Mouse (Mus musculus) cerebellum, adult 11-12 months (tissue): Measurements from ENCODE around the gene Rai14.

Experiments used
- DNase-seq: peaks from one replicate; pipeline ENCODE4 v3.0.0; 2022

The Rai14 gene

DNA sequence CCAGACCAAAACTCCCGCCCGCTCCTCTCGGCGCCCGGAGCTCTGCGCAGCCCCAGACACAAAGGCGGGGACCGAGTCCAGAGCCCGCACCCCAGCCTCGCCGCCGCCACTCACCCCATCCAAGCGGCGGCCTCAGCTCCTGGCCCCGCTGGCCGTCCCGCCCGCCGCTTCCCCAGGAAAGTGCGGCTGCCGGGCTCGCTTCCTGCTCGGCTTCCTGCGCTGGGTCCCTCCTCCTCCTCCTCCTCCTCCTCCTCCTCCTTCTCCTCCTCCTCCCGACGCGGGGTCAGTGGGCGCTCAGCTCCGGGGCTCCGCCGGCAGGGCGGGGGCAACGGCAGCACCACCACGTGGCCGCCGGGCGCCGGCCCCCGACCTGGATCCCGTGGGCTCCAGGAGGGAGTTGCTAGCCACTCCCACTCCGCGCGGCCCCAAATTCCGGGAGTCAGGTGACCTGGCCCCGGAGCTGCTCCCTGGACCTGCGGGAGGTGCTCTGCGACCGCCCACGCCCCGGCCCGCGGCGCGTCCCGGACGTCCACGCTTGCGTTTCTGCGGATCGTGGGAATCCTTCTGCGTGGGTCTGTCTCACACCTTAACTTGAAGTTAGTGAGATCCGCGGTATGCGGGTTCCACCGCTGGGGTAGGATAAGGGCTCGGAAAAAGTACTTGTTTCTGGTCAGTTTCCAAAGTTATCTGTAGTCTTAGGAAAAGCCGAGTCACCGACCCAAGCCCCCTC is at the start of gene Rai14:
Rai14 (minus strand) TSS at position 216 of the 730 bp plus-strand sequence.
- DNase-seq = peak; percentile 18

DNA sequence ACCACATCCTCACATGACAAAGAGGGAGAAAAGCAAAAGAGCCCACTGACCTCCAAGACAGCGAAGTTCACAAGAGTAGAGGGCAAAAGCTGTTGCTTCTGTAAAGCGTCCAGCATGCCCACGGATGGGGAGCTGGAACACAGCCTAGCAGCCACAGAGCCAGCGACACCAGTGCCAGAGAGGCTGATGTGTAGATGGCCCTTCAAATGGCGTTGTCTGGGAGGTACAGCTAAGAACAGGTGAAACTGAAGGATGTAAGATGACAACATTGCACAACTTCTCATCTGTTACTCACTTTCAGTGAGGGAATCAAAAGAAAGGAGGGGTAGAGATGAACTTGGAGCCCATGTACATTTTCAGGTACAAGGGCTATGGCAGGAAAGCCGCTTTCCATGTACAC is 47.0 kb upstream of the Rai14 start:
- no peak for DNase-seq

DNA sequence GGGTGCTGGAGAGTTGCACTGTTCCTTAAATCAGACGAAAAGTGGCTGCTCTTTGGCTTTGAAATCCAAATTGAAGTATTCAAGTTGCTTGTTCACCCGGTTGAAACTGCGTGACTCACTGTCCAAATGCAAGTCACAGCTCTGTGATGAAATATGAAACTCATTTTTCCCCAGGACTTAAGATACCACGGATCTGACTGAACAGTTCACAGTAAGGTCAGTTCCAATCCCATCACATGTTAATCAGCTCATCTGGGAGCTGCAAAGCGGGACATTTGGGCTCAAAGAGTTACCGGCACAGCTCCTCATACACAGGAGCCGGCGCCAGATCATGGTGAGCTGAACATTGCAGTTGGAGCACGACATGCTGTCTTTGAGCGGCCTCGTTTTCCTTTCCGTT is 45.6 kb upstream of the Rai14 start:
- no peak for DNase-seq

DNA sequence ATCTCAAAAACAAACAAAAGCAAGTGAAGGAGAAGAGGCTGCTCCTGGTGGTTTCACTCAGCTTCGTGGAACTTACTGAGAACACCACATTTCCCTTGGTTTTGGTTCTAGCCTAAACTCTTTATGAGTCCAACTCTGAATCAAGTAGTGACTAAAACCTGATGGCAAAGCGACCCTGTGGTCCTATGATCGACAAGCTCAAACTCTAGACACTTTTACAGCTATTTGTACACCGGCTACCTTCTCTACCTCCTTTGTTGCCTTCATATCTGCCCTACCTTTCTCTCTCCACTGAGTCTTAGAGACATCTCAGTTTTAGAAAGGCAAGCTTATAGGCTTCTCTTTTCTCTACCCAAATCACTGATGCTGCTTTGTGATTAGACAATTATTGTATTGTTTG is 45.0 kb upstream of the Rai14 start:
- no peak for DNase-seq

DNA sequence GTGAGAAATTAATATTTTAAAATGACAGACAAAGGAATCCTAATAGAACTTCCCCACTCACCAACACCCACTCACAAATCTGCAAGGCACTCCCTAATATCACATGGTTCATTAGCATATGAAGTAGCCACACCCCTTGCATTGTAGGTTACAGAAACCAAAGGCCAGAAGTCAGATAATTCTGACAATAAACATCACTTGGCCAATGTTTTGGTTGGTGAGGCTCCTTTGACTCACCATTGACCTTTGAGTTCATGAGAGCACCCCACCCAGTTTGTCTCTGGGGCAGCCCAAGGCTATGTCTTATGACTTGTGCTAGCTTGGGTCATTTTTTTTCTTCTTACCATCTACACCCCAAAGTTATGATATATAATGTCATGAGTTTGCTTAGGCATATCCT is 44.4 kb upstream of the Rai14 start:
- DNase-seq = no peak

DNA sequence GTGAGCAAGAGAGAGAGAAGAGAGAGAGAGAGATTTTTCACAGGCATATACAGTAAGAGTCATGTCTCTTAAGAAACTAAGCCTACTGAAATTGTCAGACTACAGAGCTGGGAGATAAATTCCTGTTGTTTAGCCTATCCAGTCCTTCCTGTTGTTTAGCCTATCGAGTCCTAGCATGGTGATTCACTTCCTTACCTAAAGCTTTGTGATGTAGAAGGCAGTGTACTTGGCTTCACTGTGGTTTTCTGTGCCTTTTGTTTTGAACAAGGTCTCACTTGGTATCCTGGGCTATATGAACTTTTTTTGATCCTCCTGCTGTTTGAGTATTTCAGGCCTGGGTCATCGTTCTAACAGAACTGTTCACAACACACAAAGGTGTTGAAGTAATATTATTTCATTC is 36.7 kb upstream of the Rai14 start:
- no peak for DNase-seq

DNA sequence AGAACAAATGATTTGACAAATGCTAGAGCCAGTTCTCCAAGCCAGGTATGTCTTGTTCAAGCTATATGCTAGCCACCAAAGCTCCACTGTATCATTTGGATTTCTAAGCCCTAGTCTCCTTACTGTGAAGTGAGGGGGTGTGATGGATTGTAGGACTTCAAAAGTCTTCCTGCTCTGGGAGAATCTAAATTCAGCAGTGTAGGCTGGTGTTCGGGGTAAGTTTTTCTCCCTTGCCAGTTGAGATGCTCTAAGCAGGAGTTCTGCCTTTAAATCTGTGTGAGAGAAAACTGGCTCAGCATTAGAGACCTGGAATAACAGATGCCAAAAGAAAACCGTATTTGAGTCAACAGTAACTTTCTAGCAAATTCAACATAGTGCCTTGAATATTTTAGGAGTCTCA is 35.9 kb upstream of the Rai14 start:
- no peak for DNase-seq

DNA sequence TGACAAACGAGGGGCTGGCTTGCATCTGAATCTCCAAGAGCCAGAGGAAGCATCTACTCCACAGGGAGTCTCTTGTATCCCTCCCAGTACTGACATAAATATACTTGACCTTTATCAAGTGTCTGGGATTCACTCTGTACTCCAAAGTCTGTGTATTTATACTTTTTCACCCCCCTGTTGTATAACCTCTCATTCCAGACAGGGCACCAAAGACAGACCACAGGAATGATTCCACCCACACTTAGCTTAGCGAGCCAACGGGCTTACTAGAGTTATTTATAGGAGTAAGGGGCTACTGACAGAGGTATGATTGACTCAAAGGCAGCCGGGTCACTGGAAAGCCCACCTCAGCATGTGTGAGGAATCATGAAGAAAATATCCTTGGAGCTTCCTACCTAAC is 35.3 kb upstream of the Rai14 start:
- DNase-seq = no peak

DNA sequence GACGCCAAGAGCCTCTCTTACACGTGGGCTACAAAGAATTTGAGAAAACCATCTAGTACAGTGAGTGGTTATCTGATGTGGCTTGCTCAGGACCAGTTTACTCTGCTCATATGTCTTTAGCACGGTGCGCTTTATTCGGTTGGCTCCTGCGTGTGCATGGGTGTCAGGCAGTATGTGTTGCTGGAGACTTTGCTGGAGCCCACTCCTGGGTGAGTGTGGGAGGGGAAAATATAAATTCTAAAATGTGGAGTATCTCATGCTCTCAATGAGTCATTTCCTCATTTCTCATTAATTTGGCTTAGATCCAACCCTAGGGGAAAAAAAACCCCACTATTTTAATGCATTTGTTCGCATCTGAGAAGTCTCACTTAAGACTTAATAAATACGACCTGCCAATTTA is 33.2 kb upstream of the Rai14 start:
- DNase-seq = no peak

DNA sequence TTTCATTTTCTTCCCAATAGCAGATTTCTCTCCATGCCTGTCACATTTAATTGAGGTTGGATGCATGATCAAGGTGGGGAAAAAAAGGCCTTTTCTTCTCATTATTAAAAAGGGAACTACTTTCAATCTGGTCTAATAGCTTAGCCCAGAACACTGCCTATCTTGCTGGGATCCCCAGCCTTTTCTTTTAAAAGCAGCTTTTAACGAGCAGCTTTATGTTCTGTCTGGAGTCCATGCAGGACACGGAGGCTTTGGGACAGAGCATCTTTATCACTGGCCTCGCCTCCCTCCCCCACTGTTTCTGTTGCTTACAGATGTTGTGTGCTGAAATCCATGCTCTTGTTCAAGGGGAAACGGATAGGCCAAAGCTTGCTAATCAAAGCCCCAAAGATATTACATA is 32.8 kb upstream of the Rai14 start:
- no peak for DNase-seq

DNA sequence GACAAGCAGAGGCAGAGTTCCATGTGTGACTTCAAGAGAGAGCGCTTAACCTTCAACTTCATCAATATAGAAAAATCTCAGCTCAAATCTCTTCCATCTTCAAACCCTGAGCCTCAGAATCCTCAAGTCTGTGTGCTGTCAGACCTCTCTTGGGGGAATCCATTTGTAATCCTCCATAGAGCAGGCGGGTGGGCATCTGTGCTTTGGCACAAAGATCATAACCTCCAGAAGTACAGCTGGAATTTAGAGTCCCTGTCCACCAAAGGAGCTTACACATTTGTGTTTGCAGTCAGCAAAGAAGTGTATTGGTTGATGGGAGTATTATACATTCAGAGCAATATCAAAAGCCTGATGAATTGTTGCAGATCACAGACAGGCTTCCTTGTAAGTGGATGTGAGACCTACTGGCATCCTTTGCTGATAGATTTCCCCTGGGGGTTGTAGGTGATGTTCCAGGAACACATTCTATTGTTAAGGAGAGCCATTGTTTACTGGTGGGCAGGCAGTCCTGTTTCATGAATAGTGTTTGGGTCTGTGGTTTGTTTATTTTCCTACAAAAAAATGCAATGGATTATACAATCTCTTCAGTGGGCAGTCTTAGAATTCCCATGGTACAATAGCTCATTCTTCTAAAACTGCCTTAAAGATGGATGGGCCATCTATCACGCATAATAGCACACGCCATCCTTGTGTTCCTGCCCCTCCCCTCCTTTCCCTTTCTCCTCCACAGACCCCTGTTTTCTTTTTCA is 32.1 kb upstream of the Rai14 start:
- no peak for DNase-seq

DNA sequence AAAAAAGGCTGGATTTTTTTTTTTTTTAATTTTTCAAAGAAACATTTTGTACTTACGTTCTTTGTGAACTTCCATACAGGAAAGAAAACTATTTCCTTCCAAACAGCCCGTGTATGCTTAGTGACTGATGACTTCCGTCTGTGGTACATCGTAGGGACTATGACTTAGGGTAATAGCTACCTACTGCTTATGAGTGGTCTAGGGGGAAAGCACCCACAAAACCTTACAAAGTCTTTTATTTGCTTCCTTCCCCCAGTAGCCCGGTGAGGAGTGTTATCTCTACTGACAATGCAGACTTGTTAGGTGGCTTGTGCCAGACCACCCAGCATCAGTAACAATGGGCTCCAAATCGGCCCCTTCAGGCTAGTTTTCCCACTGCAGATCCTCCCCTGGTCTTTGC is 28.0 kb upstream of the Rai14 start:
- no peak for DNase-seq

DNA sequence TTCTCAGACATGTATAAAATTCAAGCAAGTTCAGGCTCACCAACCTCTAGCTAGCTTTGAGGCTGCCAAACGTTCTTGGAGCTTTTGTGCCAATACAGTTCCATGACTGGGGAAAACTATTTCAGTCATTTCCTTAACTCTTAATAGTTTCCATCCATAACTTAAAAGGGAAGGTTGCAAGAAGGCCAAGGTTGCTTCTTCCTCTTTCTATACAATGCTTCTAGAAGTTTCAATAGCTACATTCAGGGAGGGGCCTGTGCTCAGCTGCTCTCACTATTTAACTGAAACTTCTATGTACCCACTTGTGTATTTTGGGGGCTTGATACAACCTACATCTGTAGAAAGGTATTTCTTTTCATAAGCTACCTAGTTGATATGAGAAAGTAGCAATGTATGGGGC is 24.9 kb upstream of the Rai14 start:
- no peak for DNase-seq

DNA sequence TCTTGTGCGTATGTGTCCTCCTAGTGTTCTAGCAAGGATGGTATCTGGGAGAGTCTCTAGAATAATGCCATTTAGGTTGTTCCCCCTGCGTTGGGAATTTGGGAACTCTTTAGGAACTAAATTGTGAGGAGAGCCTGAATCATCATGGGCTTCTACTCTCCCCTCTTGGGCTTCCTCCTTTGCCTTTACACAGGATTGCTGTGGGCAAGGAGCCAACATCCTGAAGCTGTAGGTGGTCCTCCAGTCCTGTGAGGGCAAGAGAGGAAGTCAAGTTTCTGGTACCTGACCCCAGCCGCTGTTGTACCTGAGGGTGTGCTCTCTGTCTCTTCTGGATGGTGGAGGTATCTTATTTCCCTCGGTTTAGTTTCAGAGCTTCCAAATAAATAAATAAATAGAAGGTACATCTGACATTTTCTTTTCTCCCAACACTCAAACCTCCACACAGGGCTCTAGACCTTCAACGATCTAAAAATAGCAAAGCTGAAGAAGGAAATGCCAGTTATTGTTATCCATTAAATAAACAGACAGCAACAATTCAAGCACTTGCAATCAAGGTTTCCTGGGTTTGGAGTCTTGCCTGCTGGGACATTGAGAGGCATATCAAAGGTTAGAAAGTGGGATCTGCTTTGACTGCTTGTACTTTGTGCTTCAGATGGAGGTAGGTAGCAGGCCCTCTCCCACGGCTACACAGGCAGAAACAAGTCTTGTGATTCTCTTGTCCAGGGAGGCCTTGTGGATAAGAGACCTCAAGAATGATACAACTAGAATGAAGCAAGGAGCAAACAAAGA is 24.1 kb upstream of the Rai14 start:
- no peak for DNase-seq

DNA sequence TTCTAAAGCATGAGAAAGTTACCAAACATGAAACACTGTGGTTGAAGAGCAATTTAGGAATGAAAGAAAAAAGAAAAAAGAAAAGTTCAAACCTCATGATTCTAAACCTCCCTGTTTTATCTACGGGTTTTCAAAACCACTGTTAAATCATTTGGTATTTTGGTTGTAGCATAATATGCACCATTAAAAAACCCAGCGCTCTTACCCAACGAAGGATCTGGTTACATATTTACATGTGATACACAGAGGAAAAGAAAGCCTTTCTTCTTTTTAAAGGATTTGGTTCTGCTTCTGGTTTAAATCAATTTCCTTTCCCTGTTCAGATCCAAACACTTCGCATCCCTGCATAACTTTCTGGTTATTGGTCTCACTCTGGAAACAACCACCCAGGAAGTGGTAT is 21.5 kb upstream of the Rai14 start:
- DNase-seq = no peak

DNA sequence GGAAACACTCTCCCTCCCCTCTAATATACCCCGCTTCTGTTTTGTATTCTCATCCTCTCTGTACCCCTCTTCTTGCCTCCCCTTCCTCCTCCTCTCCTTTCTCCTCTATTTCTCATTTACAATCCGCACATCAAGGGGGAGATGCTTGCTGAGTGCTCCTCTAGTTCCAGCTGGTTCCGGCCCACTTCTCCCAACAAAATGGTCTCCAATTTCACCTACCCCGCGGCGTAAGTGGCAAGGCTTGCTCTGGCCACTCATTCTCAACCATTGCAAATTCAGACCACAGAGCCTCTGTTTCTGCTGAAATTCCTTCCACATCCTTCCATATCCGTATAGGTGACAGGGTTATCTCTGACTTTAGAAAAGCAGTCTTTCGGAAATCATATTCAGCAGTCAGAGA is 20.8 kb upstream of the Rai14 start:
- no peak for DNase-seq

DNA sequence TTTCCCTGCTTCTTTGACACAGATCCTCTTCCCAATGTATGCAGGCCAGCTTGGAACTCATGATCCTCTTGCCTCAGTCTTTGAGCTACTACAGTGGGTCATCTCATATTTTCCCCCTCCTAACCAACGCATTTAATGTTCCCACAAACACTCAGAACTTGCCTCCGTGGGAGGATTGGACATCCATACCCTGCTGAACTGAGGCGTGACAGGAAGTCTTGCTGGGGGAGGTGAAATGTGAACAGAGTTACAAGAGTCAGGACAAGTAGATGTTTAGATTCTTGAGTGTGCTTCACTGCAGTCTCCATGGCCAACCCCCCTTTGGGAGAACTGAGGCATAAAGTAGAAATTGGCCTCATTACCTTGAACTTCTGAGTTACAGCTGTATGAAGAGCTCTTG is 17.0 kb upstream of the Rai14 start:
- DNase-seq = no peak

DNA sequence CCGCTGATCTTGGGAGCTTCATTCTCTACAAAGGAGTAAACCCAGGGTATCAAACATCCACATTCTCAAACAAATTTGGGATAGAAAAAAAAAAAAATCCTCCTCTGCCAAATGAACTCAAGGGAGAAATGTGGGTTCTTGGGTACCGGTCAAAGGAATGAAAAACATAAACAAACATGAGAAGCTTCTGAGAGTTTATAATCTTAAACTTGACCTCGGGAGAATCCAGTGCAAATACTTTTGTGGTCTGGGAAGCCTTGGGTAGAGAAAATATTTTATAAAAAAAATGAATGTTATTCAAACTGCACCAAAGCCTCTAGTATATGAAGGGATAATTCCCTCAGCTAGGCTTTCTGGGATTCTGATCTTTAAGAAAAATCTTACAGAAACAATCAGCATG is 11.8 kb upstream of the Rai14 start:
- no peak for DNase-seq

DNA sequence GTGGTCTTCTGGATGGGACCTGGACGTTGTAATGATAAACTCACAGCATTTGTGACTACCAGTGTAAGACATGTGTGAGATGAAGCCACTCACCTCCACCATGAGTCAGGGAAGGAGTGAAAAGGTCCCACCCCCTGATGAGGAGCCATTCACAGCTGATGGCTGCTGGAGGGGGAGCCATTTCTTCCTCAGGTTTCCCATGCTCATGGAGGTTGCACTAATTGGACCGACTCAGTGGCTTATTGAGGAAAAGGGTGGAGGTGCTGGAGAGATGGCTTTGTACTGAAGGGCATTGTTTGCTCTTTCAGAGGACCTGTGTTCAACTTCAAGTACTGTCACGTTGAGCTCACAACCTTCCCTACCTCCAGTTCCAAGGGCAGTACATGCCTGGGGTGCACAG is 10.4 kb upstream of the Rai14 start:
- no peak for DNase-seq

DNA sequence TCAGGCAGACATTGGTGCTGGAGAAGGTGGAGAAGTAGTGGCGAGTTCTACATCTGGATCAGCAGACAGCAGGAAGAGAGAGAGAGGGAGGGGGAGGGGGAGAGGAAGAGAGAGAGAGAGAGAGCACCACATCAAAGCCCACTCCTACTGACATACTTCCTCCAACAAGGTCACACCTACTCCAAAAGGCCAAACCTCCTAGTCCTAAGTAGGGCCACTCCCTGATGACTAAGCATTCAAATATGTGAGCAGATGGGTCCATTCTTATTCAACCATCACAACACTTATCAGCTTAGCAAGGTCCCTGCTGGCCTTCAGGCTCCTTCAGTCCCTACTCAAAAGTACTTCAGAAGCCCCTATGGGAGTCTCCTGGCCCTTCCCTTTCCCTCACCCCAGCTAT is 9.1 kb upstream of the Rai14 start:
- no peak for DNase-seq

DNA sequence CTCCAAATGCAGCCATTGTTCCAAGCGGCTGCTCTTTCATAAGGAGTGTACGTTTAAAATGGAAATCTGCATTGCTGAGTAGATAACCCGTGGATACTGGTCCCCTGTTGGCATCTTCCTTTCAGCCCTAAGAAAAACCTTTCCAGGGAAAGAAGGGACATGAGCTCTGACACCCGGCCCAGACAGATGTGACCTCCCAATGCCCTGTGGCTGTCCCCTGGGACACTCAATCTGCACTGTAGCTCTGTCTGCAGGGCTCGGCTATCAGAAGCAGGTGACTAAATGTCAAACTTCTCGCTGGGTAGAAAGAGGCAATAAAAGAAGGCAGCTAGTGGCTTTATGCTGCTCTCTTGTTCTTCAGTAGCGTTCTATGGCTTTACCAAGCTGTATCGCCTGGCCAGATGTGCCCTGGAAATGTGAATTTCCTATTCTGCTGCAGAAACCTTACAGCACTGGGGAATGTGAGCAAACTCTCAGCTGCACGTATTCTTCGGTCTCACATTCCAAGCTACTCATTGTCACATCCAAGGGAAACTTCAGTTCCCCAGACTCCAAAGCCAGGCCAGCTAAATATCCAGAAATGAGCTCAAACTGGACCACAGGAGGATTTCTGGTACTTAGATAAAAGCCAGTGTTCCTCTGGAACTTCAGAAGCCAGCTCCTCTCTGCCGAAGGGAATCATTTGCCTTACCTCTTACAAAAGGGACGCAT is 8.4 kb upstream of the Rai14 start:
- no peak for DNase-seq

DNA sequence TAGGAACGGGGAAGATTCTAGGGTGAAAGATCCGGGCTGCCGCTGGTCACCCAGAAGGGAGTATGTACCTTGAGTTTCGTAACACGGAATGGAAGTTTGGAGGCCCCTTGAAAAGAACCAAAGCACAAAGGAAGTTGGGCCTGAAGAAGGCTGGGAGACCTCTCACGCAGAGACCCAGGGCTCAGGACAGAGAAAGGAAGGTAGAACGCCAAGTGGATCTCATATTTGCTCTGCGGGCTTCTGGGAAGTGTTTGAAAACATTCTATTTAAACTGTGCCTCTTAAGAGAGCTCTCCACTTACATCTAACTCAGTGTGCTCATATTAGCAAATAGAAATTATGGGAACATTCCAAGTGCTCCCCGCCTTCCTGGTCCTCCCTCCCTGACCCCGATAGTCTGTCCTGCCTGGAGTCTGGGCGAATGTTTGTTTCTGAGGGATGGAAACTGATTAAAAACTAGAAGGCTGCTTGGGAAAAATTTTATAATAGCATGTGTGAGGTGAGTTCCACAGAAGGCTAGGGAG is 6.9 kb upstream of the Rai14 start:
- no peak for DNase-seq

DNA sequence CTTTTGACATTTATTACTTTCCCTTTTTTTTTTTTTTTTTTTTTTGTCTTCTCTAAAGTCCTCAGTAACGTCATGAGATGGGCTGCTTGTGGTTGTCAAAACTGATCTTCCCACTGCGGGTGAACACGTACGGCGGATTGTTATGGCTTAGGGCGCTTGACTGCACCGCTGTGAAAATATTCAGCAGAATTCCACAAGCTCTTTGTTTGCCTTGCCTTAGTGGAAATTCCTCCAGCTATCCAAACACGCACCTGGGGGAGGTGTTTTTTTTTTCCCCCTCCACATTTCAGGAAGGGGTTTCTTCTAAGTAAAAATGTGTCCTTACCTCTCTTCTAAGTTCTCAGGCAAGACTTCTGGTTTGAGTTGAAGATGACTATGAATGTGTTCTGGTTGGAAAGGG is 6.2 kb upstream of the Rai14 start:
- no peak for DNase-seq
